Mouse (Mus musculus): Measurements from ENCODE around the gene Higd1b. TPM values are rescaled to one million over a fixed set of nuclear protein-coding genes. Genes with fewer than 3 reads are reported as not detected.

The Higd1b gene
- polyA plus RNA-seq, 1 experiment from 2014 or later = not detected

GRCm38 (mm10) chr11:102818121-102819020, 17.3 kb upstream of the Higd1b start:
- Histone ChIP-seq H3K27ac (ENCODE audit: low read depth, low read length) (peak overlapping the region; percentile 97), H3K4me1 (ENCODE audit: control insufficient read depth, insufficient read depth, low read length) (peaks cover 29% of the 10 kb centered on the region), H3K4me3 (ENCODE audit: low read length) (peak overlapping the region; percentile 95), H3K9ac (ENCODE audit: low read depth, low read length) (peak overlapping the region; percentile 98), H3K4me2 (replicated peaks; ENCODE audit: low read depth, low read length) (peak overlapping the region; percentile 88), H3K9me3 (ENCODE audit: control insufficient read depth, low read length) (no peaks in the 10 kb centered on the region), H3K36me3 (ENCODE audit: control insufficient read depth, insufficient read depth, low read length) (no peaks in the 10 kb centered on the region), H3K27me3 (ENCODE audit: control insufficient read depth, insufficient read depth, low read length) (no peaks in the 10 kb centered on the region)
- under 1% methylated on average over 43 of the region's 92 CpGs for WGBS
- peak; percentile 65 for ATAC-seq (ENCODE audit: low FRiP score, low TSS enrichment)

DNA sequence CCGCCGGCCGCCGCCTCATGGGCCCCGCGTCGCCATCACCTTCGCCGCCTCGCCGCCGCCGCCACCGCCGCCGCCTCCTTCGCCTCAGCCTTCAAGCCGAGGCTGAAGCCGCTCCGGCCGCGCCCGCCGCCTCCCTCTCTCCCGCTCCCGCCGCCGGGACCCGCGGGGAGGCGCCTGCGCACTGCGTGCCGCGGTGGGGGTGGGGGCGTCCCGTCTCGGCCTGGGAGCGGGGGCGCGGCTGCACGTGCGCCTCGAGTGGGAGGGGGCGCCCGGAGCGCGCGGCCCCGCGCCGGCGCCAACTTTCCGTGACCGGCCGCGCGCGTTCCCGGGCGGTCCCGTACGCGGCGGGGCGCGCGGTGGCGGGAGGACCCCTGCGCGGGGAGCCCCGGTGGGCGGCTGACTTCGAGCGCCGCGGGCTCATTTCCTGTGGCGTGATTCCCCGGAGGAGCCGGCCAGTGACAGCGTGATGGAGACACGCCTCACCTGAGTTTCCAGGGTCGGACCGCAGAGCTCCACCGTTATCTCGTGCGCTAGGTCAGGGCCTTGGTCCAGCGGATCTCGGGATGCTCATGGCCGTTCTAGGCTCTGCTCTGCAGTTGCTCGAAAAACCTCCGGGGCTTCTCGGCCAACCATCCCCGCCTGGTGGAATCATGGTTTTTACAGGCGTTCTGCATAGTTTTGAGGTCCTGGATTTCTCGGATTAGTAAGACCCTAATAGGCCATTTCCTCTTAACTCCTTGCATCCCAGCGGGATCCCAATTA, 16.4 kb upstream of the Higd1b start, which contains the start of gene Gjc1:
Gene Gjc1 (minus strand): TSS at position 680 of the 762 bp plus-strand sequence.
- Histone ChIP-seq H3K27ac (ENCODE audit: low read depth, low read length) (peak within 1 kb of the TSS; percentile 97), H3K4me3 (ENCODE audit: low read length) (peak within 1 kb of the TSS; percentile 95), H3K9me3 (ENCODE audit: control insufficient read depth, low read length) (no peaks in the 10 kb centered on the region), H3K4me1 (ENCODE audit: control insufficient read depth, insufficient read depth, low read length) (peaks cover 29% of the 10 kb centered on the region), H3K4me2 (replicated peaks; ENCODE audit: low read depth, low read length) (peak within 1 kb of the TSS; percentile 88), H3K36me3 (ENCODE audit: control insufficient read depth, insufficient read depth, low read length) (no peaks in the 10 kb centered on the region), H3K27me3 (ENCODE audit: control insufficient read depth, insufficient read depth, low read length) (no peaks in the 10 kb centered on the region), H3K9ac (ENCODE audit: low read depth, low read length) (peak within 1 kb of the TSS; percentile 98)
- ATAC-seq (ENCODE audit: low FRiP score, low TSS enrichment) = peak; percentile 87
- under 1% methylated on average over 39 of the region's 97 CpGs for WGBS

GRCm38 (mm10) chr11:102819783-102820385, 15.8 kb upstream of the Higd1b start:
- peak overlapping the region; percentile 95 for H3K4me3 ChIP-seq (ENCODE audit: low read length)
- peak overlapping the region; percentile 98; the same call in 1 of the 2 replicates for H3K9ac ChIP-seq (ENCODE audit: low read depth, low read length)
- ATAC-seq (ENCODE audit: low FRiP score, low TSS enrichment) = peak; percentile 8; the same call in 1 of the 2 replicates
- H3K9me3 ChIP-seq (ENCODE audit: control insufficient read depth, low read length) = no peaks in the 10 kb centered on the region
- peak overlapping the region; percentile 88 for H3K4me2 ChIP-seq (replicated peaks; ENCODE audit: low read depth, low read length)
- 4% methylated on average over 14 of the region's 14 CpGs for WGBS
- H3K27me3 ChIP-seq (ENCODE audit: control insufficient read depth, insufficient read depth, low read length) = no peaks in the 10 kb centered on the region
- no peaks in the 10 kb centered on the region for H3K36me3 ChIP-seq (ENCODE audit: control insufficient read depth, insufficient read depth, low read length)
- H3K27ac ChIP-seq (ENCODE audit: low read depth, low read length) = peak overlapping the region; percentile 97; the same call in 1 of the 2 replicates
- H3K4me1 ChIP-seq (ENCODE audit: control insufficient read depth, insufficient read depth, low read length) = peaks cover 27% of the 10 kb centered on the region

- Histone ChIP-seq H3K9me3 (ENCODE audit: control insufficient read depth, low read length) (no peaks in the 10 kb centered on the region), H3K4me1 (ENCODE audit: control insufficient read depth, insufficient read depth, low read length) (peaks cover 23% of the 10 kb centered on the region), H3K27me3 (ENCODE audit: control insufficient read depth, insufficient read depth, low read length) (no peaks in the 10 kb centered on the region), H3K4me3 (ENCODE audit: low read length) (no peak overlapping the region), H3K27ac (ENCODE audit: low read depth, low read length) (no peak overlapping the region), H3K36me3 (ENCODE audit: control insufficient read depth, insufficient read depth, low read length) (no peaks in the 10 kb centered on the region), H3K4me2 (replicated peaks; ENCODE audit: low read depth, low read length) (no peak overlapping the region), H3K9ac (ENCODE audit: low read depth, low read length) (no peak overlapping the region)
- WGBS = 14% methylated on average over 3 of the region's 3 CpGs
- ATAC-seq (ENCODE audit: low FRiP score, low TSS enrichment) = no peak
Observed at GRCm38 (mm10) chr11:102820432-102820831, 15.2 kb upstream of the Higd1b start.

DNA sequence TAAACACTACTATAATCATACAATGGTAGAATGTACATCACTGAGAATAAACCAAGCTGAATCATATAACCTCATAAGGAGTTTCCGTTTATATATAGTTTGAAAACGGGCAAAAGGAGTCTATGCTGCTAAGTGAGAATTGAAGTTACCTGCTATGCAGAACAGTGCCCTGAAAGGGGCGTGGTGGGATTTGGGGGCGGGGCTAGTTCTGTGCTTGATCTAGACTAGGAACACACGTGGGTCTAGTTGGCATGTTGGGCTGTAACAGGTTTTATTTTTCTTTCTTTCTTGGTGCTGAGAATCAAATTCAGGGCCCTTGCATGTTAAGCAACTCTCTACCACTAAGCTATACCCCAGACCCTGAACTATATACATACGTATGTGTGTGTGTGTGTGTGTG, 14.4 kb upstream of the Higd1b start:
- Histone ChIP-seq H3K27me3 (ENCODE audit: control insufficient read depth, insufficient read depth, low read length) (no peaks in the 10 kb centered on the region), H3K4me3 (ENCODE audit: low read length) (no peak overlapping the region), H3K4me2 (replicated peaks; ENCODE audit: low read depth, low read length) (no peak overlapping the region), H3K4me1 (ENCODE audit: control insufficient read depth, insufficient read depth, low read length) (peaks cover 18% of the 10 kb centered on the region), H3K9ac (ENCODE audit: low read depth, low read length) (no peak overlapping the region), H3K36me3 (ENCODE audit: control insufficient read depth, insufficient read depth, low read length) (no peaks in the 10 kb centered on the region), H3K9me3 (ENCODE audit: control insufficient read depth, low read length) (no peaks in the 10 kb centered on the region), H3K27ac (ENCODE audit: low read depth, low read length) (no peak overlapping the region)
- WGBS = 55% methylated on average over 6 of the region's 6 CpGs
- ATAC-seq (ENCODE audit: low FRiP score, low TSS enrichment) = no peak

DNA sequence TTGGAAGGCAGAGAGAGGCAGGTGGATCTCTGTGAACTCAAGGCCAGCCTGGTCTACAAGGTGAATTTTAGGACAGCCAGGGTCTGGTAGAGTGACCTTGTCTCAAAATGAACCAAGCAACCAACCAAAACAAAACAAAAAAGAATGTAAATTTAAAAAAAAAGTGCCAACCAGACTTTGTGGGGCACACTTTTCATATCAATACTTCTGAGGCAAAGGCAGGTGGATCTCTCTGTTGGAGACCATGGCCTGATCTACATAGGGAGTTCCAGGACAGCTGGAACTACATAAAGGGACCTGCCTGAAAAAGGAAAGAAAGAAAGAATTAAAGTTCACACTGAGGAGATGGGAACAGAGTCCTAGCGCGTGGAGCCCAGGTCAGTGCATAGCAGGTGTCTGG, 9.2 kb upstream of the Higd1b start:
- Histone ChIP-seq H3K4me3 (ENCODE audit: low read length) (no peak overlapping the region), H3K27ac (ENCODE audit: low read depth, low read length) (no peak overlapping the region), H3K9ac (ENCODE audit: low read depth, low read length) (no peak overlapping the region), H3K36me3 (ENCODE audit: control insufficient read depth, insufficient read depth, low read length) (no peaks in the 10 kb centered on the region), H3K27me3 (ENCODE audit: control insufficient read depth, insufficient read depth, low read length) (no peaks in the 10 kb centered on the region), H3K4me2 (replicated peaks; ENCODE audit: low read depth, low read length) (no peak overlapping the region), H3K9me3 (ENCODE audit: control insufficient read depth, low read length) (no peaks in the 10 kb centered on the region), H3K4me1 (ENCODE audit: control insufficient read depth, insufficient read depth, low read length) (no peaks in the 10 kb centered on the region)
- no peak for ATAC-seq (ENCODE audit: low FRiP score, low TSS enrichment)
- 71% methylated on average over 2 of the region's 2 CpGs for WGBS

DNA sequence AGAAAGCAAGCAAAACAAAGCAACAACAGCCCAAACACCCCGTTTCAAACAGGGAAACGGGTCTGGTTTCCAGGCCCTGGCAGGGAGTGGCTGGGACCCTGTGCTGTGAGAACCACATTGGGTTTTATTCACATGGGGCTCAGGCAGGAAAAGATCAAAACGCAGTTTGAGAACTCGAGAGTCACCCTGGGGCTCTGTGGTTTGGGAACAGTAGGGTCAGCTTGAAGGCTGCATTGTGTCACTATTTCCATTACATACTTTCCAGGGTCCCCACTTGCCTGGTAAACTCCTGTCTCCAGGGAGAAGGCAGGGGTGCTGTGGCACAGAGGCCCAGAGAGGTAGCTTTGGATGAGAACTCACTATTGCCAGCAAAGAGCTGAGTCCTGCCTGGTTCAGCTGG, 8.6 kb upstream of the Higd1b start:
- no peak overlapping the region for H3K27ac ChIP-seq (ENCODE audit: low read depth, low read length)
- WGBS = 59% methylated on average over 4 of the region's 4 CpGs

DNA sequence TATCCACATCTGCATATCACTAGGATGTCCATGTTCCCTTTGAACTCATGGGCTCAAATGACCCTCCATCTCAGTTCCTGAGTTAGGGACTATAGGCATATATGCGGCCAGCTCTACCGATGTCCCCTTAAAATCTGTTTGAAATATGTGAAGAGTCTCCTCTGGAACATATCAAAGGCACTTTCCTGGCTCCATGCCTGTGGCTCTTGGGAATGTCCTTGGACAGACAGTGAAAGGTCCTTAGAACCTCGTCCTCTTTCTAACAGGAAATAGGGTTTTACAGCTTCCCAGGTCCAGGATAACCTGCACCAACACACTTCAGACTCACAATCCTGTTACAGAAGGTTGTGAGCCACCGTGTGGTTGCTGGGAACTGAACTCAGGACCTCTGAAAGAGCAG, 5.4 kb upstream of the Higd1b start:
- Histone ChIP-seq H3K4me2 (replicated peaks; ENCODE audit: low read depth, low read length) (no peak overlapping the region), H3K36me3 (ENCODE audit: control insufficient read depth, insufficient read depth, low read length) (no peaks in the 10 kb centered on the region), H3K27me3 (ENCODE audit: control insufficient read depth, insufficient read depth, low read length) (no peaks in the 10 kb centered on the region), H3K4me1 (ENCODE audit: control insufficient read depth, insufficient read depth, low read length) (peaks cover 7% of the 10 kb centered on the region; the same call in 1 of the 2 replicates), H3K27ac (ENCODE audit: low read depth, low read length) (no peak overlapping the region), H3K9ac (ENCODE audit: low read depth, low read length) (no peak overlapping the region), H3K9me3 (ENCODE audit: control insufficient read depth, low read length) (no peaks in the 10 kb centered on the region), H3K4me3 (ENCODE audit: low read length) (no peak overlapping the region)
- ATAC-seq (ENCODE audit: low FRiP score, low TSS enrichment) = no peak
- 69% methylated on average over 4 of the region's 4 CpGs for WGBS

More for the DNA sequence above, 8.6 kb upstream of the Higd1b start:
- Histone ChIP-seq H3K4me1 (ENCODE audit: control insufficient read depth, insufficient read depth, low read length) (no peaks in the 10 kb centered on the region), H3K9me3 (ENCODE audit: control insufficient read depth, low read length) (no peaks in the 10 kb centered on the region), H3K4me2 (replicated peaks; ENCODE audit: low read depth, low read length) (no peak overlapping the region), H3K9ac (ENCODE audit: low read depth, low read length) (no peak overlapping the region), H3K27me3 (ENCODE audit: control insufficient read depth, insufficient read depth, low read length) (no peaks in the 10 kb centered on the region), H3K36me3 (ENCODE audit: control insufficient read depth, insufficient read depth, low read length) (no peaks in the 10 kb centered on the region), H3K4me3 (ENCODE audit: low read length) (no peak overlapping the region)
- no peak for ATAC-seq (ENCODE audit: low FRiP score, low TSS enrichment)

Measured in kidney, embryonic 14.5 days (tissue).